Mouse (Mus musculus): ENCODE results near the gene Ino80e. TPM values are rescaled to one million over a fixed set of nuclear protein-coding genes. Genes with fewer than 3 reads are reported as not detected.

Ino80e gene
- polyA plus RNA-seq, 1 experiment from 2014 or later: 89.4 TPM

DNA sequence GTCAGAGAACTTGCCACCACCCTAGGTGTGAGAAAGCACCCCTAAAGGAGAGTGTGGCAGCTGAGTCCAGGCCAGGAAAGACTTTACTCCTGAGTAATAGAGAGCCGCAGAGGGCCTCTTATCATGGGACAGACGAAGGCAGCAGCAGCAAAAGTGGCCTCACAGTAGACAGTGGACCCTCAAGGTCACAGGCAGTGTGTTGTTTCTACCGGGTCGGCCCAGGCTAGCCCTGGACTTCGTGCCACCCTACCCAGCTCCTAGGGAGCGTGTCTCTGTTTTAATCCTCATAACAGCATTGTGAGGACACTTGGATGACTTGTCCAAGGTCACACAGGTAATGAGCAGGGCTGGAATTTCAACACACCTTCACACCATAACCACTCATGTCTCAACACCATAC lies 12.0 kb downstream of the Ino80e start:
- Histone ChIP-seq H3K4me3 (no peak overlapping the region), H3K4me2 (no peak overlapping the region), H3K27ac (no peak overlapping the region), H3K4me1 (replicated peaks) (peaks cover 23% of the 10 kb centered on the region), H3K27me3 (peaks cover 48% of the 10 kb centered on the region), H3K9ac (no peak overlapping the region), H3K9me3 (no peaks in the 10 kb centered on the region), H3K36me3 (peaks cover 40% of the 10 kb centered on the region)
- WGBS: 86% methylated on average over 6 of the region's 6 CpGs
- ATAC-seq (ENCODE audit: low FRiP score): no peak

DNA sequence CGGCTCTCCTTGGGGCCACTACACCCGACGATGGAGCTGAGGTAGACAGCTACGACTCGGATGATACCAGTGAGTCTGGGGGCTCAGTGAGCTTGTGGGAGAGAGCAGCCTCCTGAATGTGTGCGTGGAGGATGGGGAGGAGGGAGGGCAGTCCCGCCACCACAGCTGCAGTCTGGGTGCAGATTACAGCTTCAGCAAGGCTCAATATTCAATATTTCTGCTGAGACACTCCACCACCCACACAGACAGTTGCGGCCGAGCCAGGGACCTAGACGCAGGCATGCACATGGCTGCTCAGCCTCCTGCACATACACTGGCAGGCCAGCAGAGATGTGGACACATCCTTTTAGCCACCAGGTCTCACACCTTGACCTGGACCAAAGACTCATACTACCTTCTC lies 13.4 kb downstream of the Ino80e start:
- Histone ChIP-seq H3K9ac (peak overlapping the region; percentile 77), H3K4me3 (peak overlapping the region; percentile 57), H3K4me1 (replicated peaks) (peaks cover 23% of the 10 kb centered on the region), H3K4me2 (peak overlapping the region; percentile 99), H3K27ac (no peak overlapping the region), H3K9me3 (no peaks in the 10 kb centered on the region), H3K27me3 (peaks cover 58% of the 10 kb centered on the region), H3K36me3 (peaks cover 28% of the 10 kb centered on the region)
- 0 out of 2 replicates have a peak, but pooled peaks have one; percentile 9 for ATAC-seq (ENCODE audit: low FRiP score)
- 21% methylated on average over 10 of the region's 10 CpGs for WGBS

GRCm38 (mm10) chr7:126847421-126848398 lies 14.5 kb downstream of the Ino80e start:
- H3K27ac ChIP-seq: 0 out of 2 replicates have a peak overlapping the region, but pooled peaks have one; percentile 23
- H3K27me3 ChIP-seq: peaks cover 63% of the 10 kb centered on the region
- peak; percentile 49 for ATAC-seq (ENCODE audit: low FRiP score)

GRCm38 (mm10) chr7:126847116-126847420 lies 15.1 kb downstream of the Ino80e start, which contains the start of gene Doc2a:
Gene Doc2a, plus strand, starts transcription at chr7:126847416.
- H3K4me2 ChIP-seq: peak within 1 kb of the TSS; percentile 99
- peak within 1 kb of the TSS; percentile 77 for H3K9ac ChIP-seq
- WGBS: 20% methylated on average over 4 of the region's 4 CpGs
- H3K27ac ChIP-seq: 0 out of 2 replicates have a peak within 1 kb of the TSS, but pooled peaks have one; percentile 23
- ATAC-seq (ENCODE audit: low FRiP score): 0 out of 2 replicates have a peak, but pooled peaks have one; percentile 6
- H3K4me3 ChIP-seq: peak within 1 kb of the TSS; percentile 57
- peaks cover 63% of the 10 kb centered on the region for H3K27me3 ChIP-seq
- H3K36me3 ChIP-seq: peaks cover 10% of the 10 kb centered on the region
- peaks cover 23% of the 10 kb centered on the region for H3K4me1 ChIP-seq (replicated peaks)
- no peaks in the 10 kb centered on the region for H3K9me3 ChIP-seq

More at GRCm38 (mm10) chr7:126847421-126848398, 14.5 kb downstream of the Ino80e start:
- Histone ChIP-seq H3K4me3 (peak overlapping the region; percentile 57), H3K4me1 (replicated peaks) (peaks cover 23% of the 10 kb centered on the region), H3K4me2 (peak overlapping the region; percentile 99), H3K36me3 (peaks cover 17% of the 10 kb centered on the region), H3K9ac (peak overlapping the region; percentile 77), H3K9me3 (no peaks in the 10 kb centered on the region)
- WGBS: under 1% methylated on average over 59 of the region's 74 CpGs

GRCm38 (mm10) chr7:126845516-126845915 lies 16.7 kb downstream of the Ino80e start:
- Histone ChIP-seq H3K4me2 (no peak overlapping the region), H3K4me3 (no peak overlapping the region), H3K36me3 (no peaks in the 10 kb centered on the region), H3K9me3 (0 out of 2 replicates have a peak, but pooled peaks cover 3% of the 10 kb centered on the region), H3K4me1 (replicated peaks) (peaks cover 23% of the 10 kb centered on the region), H3K27me3 (peaks cover 50% of the 10 kb centered on the region), H3K9ac (no peak overlapping the region), H3K27ac (no peak overlapping the region)
- WGBS: 35% methylated on average over 2 of the region's 2 CpGs
- ATAC-seq (ENCODE audit: low FRiP score): no peak

DNA sequence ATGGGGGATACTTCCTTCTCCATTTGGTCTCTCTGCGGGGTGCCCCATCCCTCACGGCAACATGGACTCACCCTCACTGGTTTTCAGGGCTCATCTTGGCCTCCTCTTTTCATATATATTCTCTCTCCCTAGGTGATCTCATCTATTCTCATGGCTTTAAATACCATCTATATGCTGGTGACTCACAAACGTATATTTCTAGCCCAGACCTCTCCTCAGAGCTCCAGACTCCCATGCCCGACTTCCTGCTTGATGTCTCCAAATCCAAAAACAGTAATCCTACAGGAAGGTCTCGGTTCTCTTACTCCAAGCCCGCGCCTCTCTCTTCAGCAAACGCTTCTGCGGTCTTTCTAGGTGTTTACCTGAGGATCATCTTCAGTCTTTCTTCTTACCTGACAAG lies 18.9 kb downstream of the Ino80e start:
- H3K4me1 ChIP-seq (replicated peaks): peaks cover 11% of the 10 kb centered on the region
- H3K27me3 ChIP-seq: peaks cover 28% of the 10 kb centered on the region
- no peaks in the 10 kb centered on the region for H3K36me3 ChIP-seq
- ATAC-seq (ENCODE audit: low FRiP score): no peak
- H3K4me2 ChIP-seq: no peak overlapping the region
- no peak overlapping the region for H3K9ac ChIP-seq
- H3K4me3 ChIP-seq: no peak overlapping the region
- H3K27ac ChIP-seq: no peak overlapping the region
- WGBS: 83% methylated on average over 9 of the region's 9 CpGs
- 0 out of 2 replicates have a peak, but pooled peaks cover 3% of the 10 kb centered on the region for H3K9me3 ChIP-seq

DNA sequence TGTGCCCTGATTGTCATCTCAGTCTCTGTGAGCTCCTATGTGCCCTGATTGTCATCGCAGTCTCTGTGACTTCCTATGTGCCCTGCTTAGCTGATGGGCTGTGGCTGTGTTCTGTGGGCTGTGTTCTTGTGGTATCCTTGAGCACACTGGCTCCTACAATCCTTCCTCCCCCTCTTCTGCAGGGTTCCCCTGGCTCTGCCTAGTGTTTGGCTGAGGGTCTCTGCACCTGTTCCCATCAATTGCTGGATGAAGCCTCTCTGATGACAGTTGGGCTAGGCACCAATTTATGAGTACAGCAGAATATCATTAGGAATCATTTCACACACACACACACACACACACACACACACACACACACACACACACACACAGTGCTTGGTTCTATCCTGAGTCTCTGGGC lies 28.9 kb downstream of the Ino80e start:
- Histone ChIP-seq H3K36me3 (peaks cover 13% of the 10 kb centered on the region), H3K9ac (no peak overlapping the region), H3K27me3 (no peaks in the 10 kb centered on the region), H3K4me3 (no peak overlapping the region), H3K9me3 (no peaks in the 10 kb centered on the region), H3K27ac (no peak overlapping the region), H3K4me2 (no peak overlapping the region), H3K4me1 (replicated peaks) (peaks cover 27% of the 10 kb centered on the region)
- WGBS: 89% methylated on average over 1 of the region's 1 CpGs
- ATAC-seq (ENCODE audit: low FRiP score): no peak

DNA sequence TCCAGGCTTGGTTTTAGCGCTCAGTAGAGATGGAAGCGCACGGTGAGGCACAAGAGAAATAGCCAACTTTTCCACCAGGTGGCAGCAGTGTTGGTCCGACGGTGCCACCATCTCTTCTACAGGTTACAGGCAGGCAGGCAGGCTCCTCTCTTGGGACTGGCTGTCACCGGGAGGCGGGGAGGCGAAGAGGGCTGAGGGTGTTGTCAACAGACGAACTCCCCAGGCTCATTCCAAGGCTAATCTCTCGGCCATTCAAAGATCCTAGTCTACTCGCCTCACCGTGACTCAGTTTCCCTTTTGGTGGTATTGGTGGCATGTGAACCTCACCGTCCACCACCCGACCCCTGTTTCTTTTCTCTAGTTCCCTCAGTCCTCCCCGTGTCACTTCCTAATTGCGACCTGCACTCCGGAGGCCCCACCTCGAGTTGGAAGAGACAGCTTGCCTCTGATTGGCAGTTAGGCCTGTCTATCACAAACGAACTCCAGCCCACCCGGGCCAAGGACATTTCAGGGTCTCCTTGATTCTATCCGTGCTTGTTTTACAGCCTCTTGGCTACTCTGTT lies 30.1 kb downstream of the Ino80e start:
- H3K4me2 ChIP-seq: peak overlapping the region; percentile 54
- H3K27ac ChIP-seq: peak overlapping the region; percentile 24; the same call in 1 of the 2 replicates
- peaks cover 19% of the 10 kb centered on the region for H3K36me3 ChIP-seq
- no peaks in the 10 kb centered on the region for H3K27me3 ChIP-seq
- H3K4me3 ChIP-seq: peak overlapping the region; percentile 31
- H3K4me1 ChIP-seq (replicated peaks): peaks cover 29% of the 10 kb centered on the region
- no peaks in the 10 kb centered on the region for H3K9me3 ChIP-seq
- ATAC-seq (ENCODE audit: low FRiP score): peak; percentile 77
- WGBS: under 1% methylated on average over 21 of the region's 21 CpGs
- peak overlapping the region; percentile 49; the same call in 1 of the 2 replicates for H3K9ac ChIP-seq

GRCm38 (mm10) chr7:126831539-126831938 lies 30.6 kb downstream of the Ino80e start, which contains the start of gene 4930451I11Rik:
Gene 4930451I11Rik, minus strand, starts transcription at chr7:126831639.
- Histone ChIP-seq H3K4me2 (peak within 1 kb of the TSS; percentile 54), H3K4me1 (replicated peaks) (peaks cover 33% of the 10 kb centered on the region), H3K36me3 (peaks cover 24% of the 10 kb centered on the region), H3K9ac (peak within 1 kb of the TSS; percentile 49; the same call in 1 of the 2 replicates), H3K4me3 (peak within 1 kb of the TSS; percentile 31), H3K27ac (peak within 1 kb of the TSS; percentile 24; the same call in 1 of the 2 replicates), H3K27me3 (no peaks in the 10 kb centered on the region), H3K9me3 (no peaks in the 10 kb centered on the region)
- no peak for ATAC-seq (ENCODE audit: low FRiP score)
- 58% methylated on average over 5 of the region's 5 CpGs for WGBS

DNA sequence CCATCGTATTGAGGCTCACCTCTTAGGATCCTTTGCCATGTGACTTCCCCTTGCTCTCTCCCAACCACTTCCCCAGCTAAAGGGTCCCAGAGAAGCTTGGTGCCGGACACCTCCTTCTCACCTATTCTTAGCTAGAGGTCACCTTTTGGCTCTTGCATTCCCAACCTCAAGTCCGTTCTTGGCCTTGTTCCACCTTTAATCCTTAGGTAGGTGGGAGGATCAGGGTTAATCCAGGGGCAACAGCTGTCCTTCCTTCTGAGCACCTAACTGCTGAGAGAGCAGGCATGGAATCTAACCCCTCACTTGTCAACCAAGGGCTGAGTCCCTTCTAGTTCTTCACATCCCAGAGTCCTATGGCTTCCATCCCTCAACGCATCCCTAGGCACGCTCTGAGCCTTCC lies 36.2 kb downstream of the Ino80e start:
- no peaks in the 10 kb centered on the region for H3K9me3 ChIP-seq
- WGBS: 78% methylated on average over 5 of the region's 5 CpGs

DNA sequence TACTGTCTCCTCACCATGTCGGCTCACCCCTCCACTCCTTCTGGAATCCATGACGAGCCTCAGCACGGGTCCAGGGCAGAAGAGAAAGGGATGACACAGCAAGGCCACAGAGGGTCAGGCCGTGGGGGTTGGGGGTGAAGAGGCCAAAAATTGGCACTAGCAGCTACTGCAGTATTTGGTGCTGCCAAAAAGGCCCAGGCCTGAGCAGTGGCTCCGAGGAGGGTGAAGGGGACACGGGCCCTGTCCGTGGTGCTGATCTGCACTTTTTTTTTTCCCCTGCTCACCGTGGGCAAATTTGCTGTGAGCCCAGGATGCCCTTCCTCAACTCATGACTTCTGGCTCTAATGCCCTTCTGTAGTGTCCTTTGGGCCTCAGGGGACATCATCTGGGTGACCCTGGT lies 36.8 kb downstream of the Ino80e start:
- no peaks in the 10 kb centered on the region for H3K27me3 ChIP-seq
- H3K4me1 ChIP-seq (replicated peaks): peaks cover 66% of the 10 kb centered on the region
- no peaks in the 10 kb centered on the region for H3K9me3 ChIP-seq
- ATAC-seq (ENCODE audit: low FRiP score): no peak
- peak overlapping the region; percentile 70 for H3K4me3 ChIP-seq
- H3K4me2 ChIP-seq: peak overlapping the region; percentile 73
- H3K9ac ChIP-seq: peak overlapping the region; percentile 87
- WGBS: 31% methylated on average over 8 of the region's 8 CpGs
- H3K27ac ChIP-seq: no peak overlapping the region
- H3K36me3 ChIP-seq: peaks cover 27% of the 10 kb centered on the region

More for the DNA sequence above, 36.2 kb downstream of the Ino80e start:
- Histone ChIP-seq H3K27me3 (no peaks in the 10 kb centered on the region), H3K4me1 (replicated peaks) (peaks cover 66% of the 10 kb centered on the region), H3K4me2 (peak overlapping the region; percentile 73; the same call in 1 of the 2 replicates), H3K9ac (peak overlapping the region; percentile 87; the same call in 1 of the 2 replicates), H3K36me3 (peaks cover 27% of the 10 kb centered on the region), H3K4me3 (no peak overlapping the region), H3K27ac (no peak overlapping the region)
- ATAC-seq (ENCODE audit: low FRiP score): no peak

DNA sequence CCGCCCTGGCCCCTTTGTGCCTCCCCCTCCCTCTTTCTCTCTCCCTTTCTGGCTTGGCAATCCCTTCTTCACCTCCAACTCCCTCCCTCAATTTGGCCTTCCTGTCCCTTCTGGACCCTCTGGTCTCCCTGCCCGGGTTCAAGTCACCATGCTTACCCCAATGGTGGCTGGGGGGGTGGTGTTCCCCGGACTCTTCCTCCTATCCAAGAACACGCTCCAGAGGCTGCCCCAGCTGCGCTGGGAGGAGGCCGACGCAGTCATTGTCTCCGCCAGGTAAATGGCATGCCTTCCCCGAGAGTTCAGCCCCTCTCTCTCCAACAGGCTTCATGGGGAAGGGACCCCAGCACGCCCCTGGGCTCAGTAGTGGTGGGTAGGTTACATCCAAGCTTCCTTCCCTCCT lies 38.2 kb downstream of the Ino80e start:
- 11% methylated on average over 9 of the region's 10 CpGs for WGBS
- Histone ChIP-seq H3K4me1 (replicated peaks) (peaks cover 54% of the 10 kb centered on the region), H3K27ac (peak overlapping the region; percentile 93), H3K4me2 (peak overlapping the region; percentile 73), H3K27me3 (no peaks in the 10 kb centered on the region), H3K9me3 (no peaks in the 10 kb centered on the region), H3K36me3 (peaks cover 20% of the 10 kb centered on the region), H3K9ac (peak overlapping the region; percentile 87), H3K4me3 (peak overlapping the region; percentile 70)
- ATAC-seq (ENCODE audit: low FRiP score): 0 out of 2 replicates have a peak, but pooled peaks have one; percentile 1
